Mouse (Mus musculus) lung, postnatal 0 days (tissue): ENCODE results near the gene S1pr4. TPM values are rescaled to one million over a fixed set of nuclear protein-coding genes. Genes with fewer than 3 reads are reported as not detected.

Source experiments
- ATAC-seq: fragments of 200-750 bp; cut with Nextera tagmentation; 2 replicates; pipeline ENCODE4 v1.8.0; 2017; ENCODE audit warnings: moderate library complexity
- DNase-seq: peaks from one replicate; pipeline ENCODE4 v3.0.0-alpha.2; 2016; ENCODE audit warnings: low spot score
- H3K27ac ChIP-seq: fragments of 300-500 bp; sonication (generic); 2 replicates; pipeline ENCODE4 v1.5.1; 2014; ENCODE audit warnings: antibody characterized with exemption, mild to moderate bottlenecking, low read length, mixed read lengths
- H3K27me3 ChIP-seq: fragments of 300-500 bp; sonication (generic); replicated peaks from 2 replicates; pipeline ENCODE4 v1.6.1; 2014; ENCODE audit warnings: low read length, mixed read lengths; ENCODE audit not compliant: insufficient read depth
- H3K36me3 ChIP-seq: fragments of 300-500 bp; sonication (generic); 2 replicates; pipeline ENCODE4 v1.6.1; 2014; ENCODE audit warnings: low read length, mixed read lengths; ENCODE audit not compliant: insufficient read depth
- H3K4me1 ChIP-seq: fragments of 300-500 bp; sonication (generic); 2 replicates; pipeline ENCODE4 v1.6.1; 2014; ENCODE audit warnings: antibody characterized with exemption, low read depth, low read length, mixed read lengths; ENCODE audit not compliant: insufficient read depth
- H3K4me2 ChIP-seq: fragments of 300-500 bp; sonication (generic); replicated peaks from 2 replicates; pipeline ENCODE4 v1.6.1; 2014; ENCODE audit warnings: low read depth, mild to moderate bottlenecking, low read length, moderate library complexity, mixed read lengths
- H3K4me3 ChIP-seq: fragments of 300-500 bp; sonication (generic); 2 replicates; pipeline ENCODE4 v1.5.1; 2014; ENCODE audit warnings: low read depth, low read length
- H3K9ac ChIP-seq: fragments of 300-500 bp; sonication (generic); replicated peaks from 2 replicates; pipeline ENCODE4 v1.6.1; 2014; ENCODE audit warnings: low read depth, mild to moderate bottlenecking
- H3K9me3 ChIP-seq: fragments of 300-500 bp; sonication (generic); 2 replicates; pipeline ENCODE4 v1.6.1; 2016; ENCODE audit warnings: low read length, mixed read lengths
- CTCF ChIP-seq: IDR thresholded peaks from 2 replicates; pipeline ENCODE4 v1.5.1; 2016; ENCODE audit warnings: antibody characterized with exemption, mild to moderate bottlenecking
- EP300 ChIP-seq: IDR thresholded peaks from 2 replicates; pipeline ENCODE4 v1.6.1; 2016; ENCODE audit warnings: antibody characterized with exemption, mild to moderate bottlenecking, control low read depth
- WGBS: fragments of 180-500 bp; shearing (Covaris S2); extraction: QIAGEN DNeasy Blood & Tissue Kit; methylation state at CpG from one replicate; pipeline ENCODE4 v1.1.7; 2014; 5-methylcytosine and 5-hydroxymethylcytosine counted together
- polyA plus RNA-seq: library from polyadenylated mRNA; unstranded; fragments of >200 nt; fragmentation: Nextera tagmentation; extraction: Ambion mirVana; gene quantifications from 2 replicates; pipeline ENCODE4 v1.2.1, GENCODE M21; 2015

Gene S1pr4
- polyA plus RNA-seq, 1 experiment from 2014 or later = 19.3 TPM

- peaks cover 20% of the 10 kb centered on the region for H3K36me3 ChIP-seq
- H3K4me1 ChIP-seq = peaks cover 13% of the 10 kb centered on the region; the same call in 1 of the 2 replicates
- DNase-seq (no peak), ATAC-seq (no peak)
- H3K4me2 ChIP-seq = no peak overlapping the region
- no peak overlapping the region for H3K9ac ChIP-seq
- peak; percentile 61 for TF ChIP-seq CTCF
- no peak for TF ChIP-seq EP300
- H3K27me3 ChIP-seq = no peaks in the 10 kb centered on the region
- 78% methylated on average over 8 of the region's 8 CpGs for WGBS
- no peak overlapping the region for H3K27ac ChIP-seq
- H3K9me3 ChIP-seq = no peaks in the 10 kb centered on the region
- no peak overlapping the region for H3K4me3 ChIP-seq
These were observed 6.2 kb downstream of the S1pr4 start for GRCm38 (mm10) chr10:81493601-81494220.

- no peak for TF ChIP-seq EP300
- TF ChIP-seq CTCF = no peak
- Histone ChIP-seq H3K27ac (no peak overlapping the region), H3K36me3 (peaks cover 30% of the 10 kb centered on the region), H3K27me3 (no peaks in the 10 kb centered on the region), H3K9me3 (no peaks in the 10 kb centered on the region), H3K4me3 (no peak overlapping the region), H3K4me1 (peaks cover 13% of the 10 kb centered on the region; the same call in 1 of the 2 replicates), H3K9ac (no peak overlapping the region), H3K4me2 (no peak overlapping the region)
- WGBS = 89% methylated on average over 11 of the region's 11 CpGs
- DNase-seq = no peak
- ATAC-seq = no peak
These were observed 7.2 kb downstream of the S1pr4 start for GRCm38 (mm10) chr10:81492606-81493240.

- no peaks in the 10 kb centered on the region for H3K9me3 ChIP-seq
- DNase-seq (no peak), ATAC-seq (no peak)
- H3K27ac ChIP-seq = no peak overlapping the region
- 89% methylated on average over 9 of the region's 9 CpGs for WGBS
- no peak overlapping the region for H3K4me2 ChIP-seq
- H3K4me1 ChIP-seq = peaks cover 9% of the 10 kb centered on the region; the same call in 1 of the 2 replicates
- no peak overlapping the region for H3K4me3 ChIP-seq
- no peak for TF ChIP-seq CTCF
- no peak for TF ChIP-seq EP300
- H3K9ac ChIP-seq = no peak overlapping the region
- no peaks in the 10 kb centered on the region for H3K27me3 ChIP-seq
- H3K36me3 ChIP-seq = peaks cover 34% of the 10 kb centered on the region
These were observed 8.9 kb downstream of the S1pr4 start for GRCm38 (mm10) chr10:81491018-81491417.

- no peaks in the 10 kb centered on the region for H3K9me3 ChIP-seq
- 79% methylated on average over 14 of the region's 14 CpGs for WGBS
- no peak overlapping the region for H3K4me3 ChIP-seq
- no peak overlapping the region for H3K27ac ChIP-seq
- ATAC-seq = no peak
- no peaks in the 10 kb centered on the region for H3K27me3 ChIP-seq
- DNase-seq = no peak
- H3K9ac ChIP-seq = no peak overlapping the region
- TF ChIP-seq EP300 = no peak
- TF ChIP-seq CTCF = no peak
- H3K36me3 ChIP-seq = peaks cover 34% of the 10 kb centered on the region
- peaks cover 2% of the 10 kb centered on the region; the same call in 1 of the 2 replicates for H3K4me1 ChIP-seq
- H3K4me2 ChIP-seq = no peak overlapping the region
These were observed 10.0 kb downstream of the S1pr4 start for GRCm38 (mm10) chr10:81489941-81490340.

GRCm38 (mm10) chr10:81488081-81488480, 11.9 kb downstream of the S1pr4 start:
- Histone ChIP-seq H3K9me3 (no peaks in the 10 kb centered on the region), H3K4me3 (no peak overlapping the region), H3K4me1 (no peaks in the 10 kb centered on the region), H3K4me2 (no peak overlapping the region), H3K27ac (no peak overlapping the region), H3K36me3 (peaks cover 34% of the 10 kb centered on the region), H3K9ac (no peak overlapping the region), H3K27me3 (no peaks in the 10 kb centered on the region)
- 70% methylated on average over 11 of the region's 11 CpGs for WGBS
- no peak for TF ChIP-seq EP300
- no peak for TF ChIP-seq CTCF
- no peak for ATAC-seq
- DNase-seq = no peak

GRCm38 (mm10) chr10:81486496-81486895, 13.4 kb downstream of the S1pr4 start:
- H3K9ac ChIP-seq = no peak overlapping the region
- TF ChIP-seq EP300 (no peak), CTCF (no peak)
- H3K36me3 ChIP-seq = peaks cover 34% of the 10 kb centered on the region
- no peak for ATAC-seq
- 0 out of 2 replicates have a peak, but pooled peaks cover 6% of the 10 kb centered on the region for H3K27me3 ChIP-seq
- no peak for DNase-seq
- 85% methylated on average over 10 of the region's 10 CpGs for WGBS
- no peaks in the 10 kb centered on the region for H3K4me1 ChIP-seq
- no peaks in the 10 kb centered on the region for H3K9me3 ChIP-seq
- H3K4me3 ChIP-seq = no peak overlapping the region
- H3K4me2 ChIP-seq = no peak overlapping the region
- no peak overlapping the region for H3K27ac ChIP-seq
